Mouse (Mus musculus): ENCODE measurements at regions not wholly inside any gene's neighbourhood (a gene's known extent, or its start where the extent isn't known, plus 50 kb on each side); places are given as distances from the start of the nearest gene placed in this dataset.
A peak's percentile ranks its signal among the peaks of the same experiment; 100 is the strongest.

GRCm38 (mm10) chr11:44219971-44220370, 179.9 kb upstream of the Il12b start:
- no peak for DNase-seq (ENCODE audit: low spot score in 2 of 2)

GRCm38 (mm10) chr11:44229996-44230395, 169.9 kb upstream of the Il12b start:
- DNase-seq (ENCODE audit: low spot score in 2 of 2): no peak

- no peak for DNase-seq (ENCODE audit: low spot score in 2 of 2)
These were observed 164.4 kb upstream of the Il12b start for GRCm38 (mm10) chr11:44235456-44235855.

- DNase-seq (ENCODE audit: low spot score in 2 of 2): no peak
These were observed 161.8 kb upstream of the Il12b start for GRCm38 (mm10) chr11:44238051-44238450.

GRCm38 (mm10) chr11:44238598-44238997, 161.3 kb upstream of the Il12b start:
- DNase-seq (ENCODE audit: low spot score in 2 of 2): peak; percentile 27 to 43

- DNase-seq (ENCODE audit: low spot score in 2 of 2): peak; percentile 78 to 83
These were observed 156.7 kb upstream of the Il12b start for GRCm38 (mm10) chr11:44243184-44243583.

GRCm38 (mm10) chr11:44251821-44252220, 148.0 kb upstream of the Il12b start:
- no peak for DNase-seq (ENCODE audit: low spot score in 2 of 2)

GRCm38 (mm10) chr11:44260376-44261111, 139.3 kb upstream of the Il12b start:
- DNase-seq (ENCODE audit: low spot score in 2 of 2): no peak

GRCm38 (mm10) chr11:44261657-44262056, 138.2 kb upstream of the Il12b start:
- peak in 1 of 2 experiments; percentile 3 for DNase-seq (ENCODE audit: low spot score in 2 of 2)

- DNase-seq (ENCODE audit: low spot score in 2 of 2): no peak
These were observed 137.3 kb upstream of the Il12b start for GRCm38 (mm10) chr11:44262571-44262970.

- no peak for DNase-seq (ENCODE audit: low spot score in 2 of 2)
These were observed 127.6 kb upstream of the Il12b start for GRCm38 (mm10) chr11:44272268-44272667.

- DNase-seq (ENCODE audit: low spot score in 2 of 2): no peak
These were observed 121.2 kb upstream of the Il12b start for GRCm38 (mm10) chr11:44278521-44279208.

- no peak for DNase-seq (ENCODE audit: low spot score in 2 of 2)
These were observed 113.9 kb upstream of the Il12b start for GRCm38 (mm10) chr11:44285961-44286360.

GRCm38 (mm10) chr11:44288825-44289224, 111.0 kb upstream of the Il12b start:
- DNase-seq (ENCODE audit: low spot score in 2 of 2): no peak

- no peak for DNase-seq (ENCODE audit: low spot score in 2 of 2)
These were observed 96.1 kb upstream of the Il12b start for GRCm38 (mm10) chr11:44303786-44304185.

GRCm38 (mm10) chr11:44316061-44316460, 83.8 kb upstream of the Il12b start:
- no peak for DNase-seq (ENCODE audit: low spot score in 2 of 2)

- DNase-seq (ENCODE audit: low spot score in 2 of 2): no peak
These were observed 80.7 kb upstream of the Il12b start for GRCm38 (mm10) chr11:44319136-44319535.

- DNase-seq (ENCODE audit: low spot score in 2 of 2): peak; percentile 75 to 81
These were observed 76.5 kb upstream of the Il12b start for GRCm38 (mm10) chr11:44323314-44323713.

- DNase-seq (ENCODE audit: low spot score in 2 of 2): no peak
These were observed 74.8 kb upstream of the Il12b start for GRCm38 (mm10) chr11:44325066-44325465.

GRCm38 (mm10) chr11:44325525-44325924, 74.3 kb upstream of the Il12b start:
- no peak for DNase-seq (ENCODE audit: low spot score in 2 of 2)

- no peak for DNase-seq (ENCODE audit: low spot score in 2 of 2)
These were observed 70.4 kb upstream of the Il12b start for GRCm38 (mm10) chr11:44329503-44329902.

GRCm38 (mm10) chr11:44330438-44330837, 69.4 kb upstream of the Il12b start:
- no peak for DNase-seq (ENCODE audit: low spot score in 2 of 2)
